Mouse (Mus musculus): ENCODE measurements around the gene Tpmt.
A peak's percentile ranks its signal among the peaks of the same experiment; 100 is the strongest.

Tpmt gene

DNA sequence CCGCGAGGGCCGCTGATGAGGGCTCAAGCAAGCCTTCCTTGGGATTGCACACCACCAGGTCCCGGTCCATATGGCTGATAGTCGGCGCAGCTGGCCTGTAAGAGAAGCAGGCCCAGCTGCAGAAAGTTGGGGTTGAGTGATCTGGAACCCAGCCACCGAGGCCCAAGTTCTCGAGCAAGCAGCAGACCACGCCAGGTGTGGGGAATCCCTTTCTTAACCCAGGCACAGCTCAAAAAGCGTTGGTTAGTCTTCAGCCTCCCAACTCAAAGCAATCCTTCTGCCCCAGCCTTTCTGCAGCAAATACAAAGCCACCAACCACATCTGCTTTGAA lies at the start of gene Tpmt:
TSS of gene Tpmt (minus strand) at position 121 of the 331 bp plus-strand sequence.
- no peak for DNase-seq (ENCODE audit: low spot score in 2 of 2)

- DNase-seq (ENCODE audit: low spot score in 2 of 2) = no peak
These were observed 49.3 kb upstream of the Tpmt start for GRCm38 (mm10) chr13:47093791-47094190.

DNA sequence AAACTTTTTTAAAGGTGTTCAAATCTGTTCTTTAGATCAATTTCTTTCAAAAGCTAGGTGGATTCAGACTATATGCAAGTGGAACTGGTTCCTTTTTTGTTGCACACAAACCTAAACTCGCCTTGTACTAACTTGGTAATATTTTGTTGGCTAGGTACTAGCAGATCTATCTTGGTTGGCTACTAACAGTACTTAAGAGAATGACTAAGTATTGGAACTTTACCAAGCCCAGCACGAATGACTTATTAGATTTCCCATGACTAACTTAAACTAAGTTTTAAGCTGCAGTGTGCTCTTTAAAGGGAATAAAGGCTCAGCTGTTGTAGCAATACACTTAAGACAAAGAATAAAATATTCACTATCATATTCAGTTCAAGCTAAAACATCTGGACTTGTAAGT lies 44.7 kb upstream of the Tpmt start:
- no peak for DNase-seq (ENCODE audit: low spot score in 2 of 2)

DNA sequence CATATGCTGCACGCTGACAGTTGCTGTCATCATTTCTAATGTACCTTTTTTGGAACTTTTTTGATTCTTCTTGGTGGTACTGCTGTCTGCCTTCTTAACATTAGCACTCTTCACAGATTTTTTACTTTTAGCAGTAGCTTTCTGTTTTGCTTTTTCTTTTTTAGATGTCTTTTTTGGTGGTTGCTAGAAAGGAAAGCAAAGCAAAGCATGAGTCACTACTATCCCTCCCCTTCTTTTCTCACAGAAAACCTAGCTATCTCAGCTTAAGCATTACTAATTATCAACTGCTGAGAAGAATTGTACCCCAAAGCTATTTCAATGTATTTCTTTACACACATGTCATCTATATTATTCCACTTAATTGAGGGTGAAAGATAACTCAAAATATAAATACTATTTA lies 43.9 kb upstream of the Tpmt start:
- DNase-seq (ENCODE audit: low spot score in 2 of 2) = no peak

GRCm38 (mm10) chr13:47080905-47081505 lies 36.5 kb upstream of the Tpmt start:
- DNase-seq (ENCODE audit: low spot score in 2 of 2) = no peak

- no peak for DNase-seq (ENCODE audit: low spot score in 2 of 2)
These were observed 34.3 kb upstream of the Tpmt start for GRCm38 (mm10) chr13:47078799-47079198.

DNA sequence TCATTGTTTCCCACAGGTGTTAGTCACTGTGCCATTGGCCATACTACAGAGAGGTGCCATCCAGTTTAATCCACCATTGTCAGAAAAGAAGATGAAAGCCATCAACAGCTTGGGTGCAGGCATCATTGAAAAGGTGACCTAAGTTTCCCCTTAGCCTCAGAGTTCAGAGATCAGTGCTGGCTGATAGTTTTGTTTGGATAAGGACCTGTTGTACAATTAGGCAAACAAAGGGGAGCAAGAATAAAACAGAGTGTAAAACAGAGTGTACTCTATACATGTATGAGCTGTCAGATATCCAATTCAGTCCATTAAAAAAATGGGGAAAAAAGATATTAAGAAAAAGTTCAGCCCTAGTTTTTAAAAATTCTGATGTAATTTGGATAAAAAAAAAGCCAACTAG lies 32.8 kb upstream of the Tpmt start:
- DNase-seq (ENCODE audit: low spot score in 2 of 2) = no peak

GRCm38 (mm10) chr13:47076156-47076555 lies 31.6 kb upstream of the Tpmt start:
- no peak for DNase-seq (ENCODE audit: low spot score in 2 of 2)

GRCm38 (mm10) chr13:47072484-47072883 lies 27.9 kb upstream of the Tpmt start:
- no peak for DNase-seq (ENCODE audit: low spot score in 2 of 2)

- no peak for DNase-seq (ENCODE audit: low spot score in 2 of 2)
These were observed 27.3 kb upstream of the Tpmt start for GRCm38 (mm10) chr13:47071871-47072270.

DNA sequence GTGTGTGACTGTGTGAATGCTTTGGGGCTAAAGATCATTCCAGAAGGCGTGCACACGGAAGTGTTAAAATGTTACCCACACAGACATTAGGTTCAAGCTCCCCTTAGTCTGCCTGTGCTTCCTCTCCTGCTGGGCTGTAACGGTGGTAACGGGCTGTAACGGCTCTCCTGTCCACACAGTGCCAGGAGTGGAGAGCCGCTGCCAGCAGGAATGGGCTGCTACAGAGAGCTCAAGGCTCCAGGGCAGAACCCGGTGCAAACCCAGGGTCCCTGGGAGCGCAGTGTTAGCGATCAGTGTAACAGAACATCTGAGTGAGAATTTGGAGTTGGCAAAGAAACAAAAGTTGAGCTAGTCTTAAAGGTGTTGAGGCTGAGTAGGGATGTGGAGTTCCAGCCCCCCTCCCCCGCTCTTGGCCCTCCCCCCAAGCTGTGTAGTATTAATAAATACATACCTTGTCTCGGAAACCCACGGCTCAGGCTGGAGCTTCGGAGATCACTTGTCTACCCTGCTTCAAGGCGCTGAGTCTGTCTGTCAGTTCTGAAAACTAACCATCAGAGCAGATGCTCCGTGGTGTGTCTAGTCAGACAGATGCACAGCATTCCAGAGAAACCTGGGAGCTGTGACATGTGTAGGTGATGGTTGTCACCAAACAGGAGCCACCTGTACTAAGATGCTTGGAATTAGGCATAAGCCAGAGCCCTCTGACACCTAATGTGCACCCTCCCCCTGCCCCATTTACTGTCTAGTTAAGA lies 26.0 kb upstream of the Tpmt start:
- DNase-seq (ENCODE audit: low spot score in 2 of 2) = no peak

DNA sequence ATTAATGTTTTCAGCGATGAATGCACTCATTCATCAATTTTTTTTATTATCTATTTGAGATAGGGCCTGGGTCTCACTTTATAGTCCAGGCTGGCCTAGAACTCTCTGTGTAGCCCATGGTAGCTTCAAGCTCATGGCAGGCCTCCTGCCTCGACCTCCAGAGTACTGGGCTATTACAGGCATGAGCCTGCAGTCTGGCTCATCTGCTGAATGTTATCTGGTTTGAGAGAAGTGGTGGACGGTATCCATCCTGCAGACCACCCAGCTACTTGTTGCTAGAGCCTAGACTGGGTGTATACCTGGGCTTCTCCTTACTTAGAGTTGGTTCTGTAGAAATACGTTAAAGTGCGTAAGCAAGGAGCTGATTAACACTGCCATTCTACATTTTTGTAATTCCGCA lies 22.5 kb upstream of the Tpmt start:
- no peak for DNase-seq (ENCODE audit: low spot score in 2 of 2)

GRCm38 (mm10) chr13:47066516-47066915 lies 22.0 kb upstream of the Tpmt start:
- DNase-seq (ENCODE audit: low spot score in 2 of 2) = no peak

DNA sequence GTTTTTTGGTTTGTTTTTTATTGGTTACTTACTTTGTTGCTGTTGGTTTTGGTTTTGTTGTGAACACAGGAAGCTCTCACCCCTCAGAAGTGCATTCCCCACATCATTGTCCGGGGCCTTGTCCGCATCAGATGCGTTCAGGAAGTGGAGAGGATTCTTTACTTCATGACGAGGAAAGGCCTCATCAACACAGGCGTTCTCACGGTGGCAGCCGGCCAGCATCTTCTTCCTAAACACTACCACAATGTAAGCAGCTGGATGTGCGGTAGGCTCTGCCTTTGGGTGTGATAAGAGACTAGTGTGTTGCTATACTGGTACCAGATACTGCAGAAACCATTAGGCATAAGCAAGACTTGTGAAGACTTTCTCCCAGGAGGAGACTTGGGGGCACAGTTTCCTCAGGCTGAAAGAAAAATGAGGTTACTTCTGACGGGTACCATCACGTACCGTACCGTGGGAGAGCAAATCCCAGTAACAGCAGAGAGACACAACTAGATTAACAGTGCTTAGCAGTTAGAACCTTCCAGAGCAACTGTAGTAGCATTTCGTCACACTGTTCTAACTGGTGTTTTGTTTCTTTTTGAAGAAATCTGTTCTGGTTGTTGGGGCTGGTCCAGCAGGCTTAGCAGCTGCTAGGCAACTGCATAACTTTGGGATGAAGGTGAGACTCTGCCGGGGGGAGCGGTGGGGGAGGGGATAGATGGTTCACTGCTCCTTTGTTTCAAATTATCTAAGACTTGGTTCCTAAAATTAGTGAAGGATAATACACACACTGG lies 19.6 kb upstream of the Tpmt start:
- DNase-seq (ENCODE audit: low spot score in 2 of 2) = no peak

GRCm38 (mm10) chr13:47062756-47063155 lies 18.2 kb upstream of the Tpmt start:
- no peak for DNase-seq (ENCODE audit: low spot score in 2 of 2)

GRCm38 (mm10) chr13:47056781-47057180 lies 12.2 kb upstream of the Tpmt start:
- no peak for DNase-seq (ENCODE audit: low spot score in 2 of 2)

GRCm38 (mm10) chr13:47056126-47056525 lies 11.6 kb upstream of the Tpmt start:
- peak; percentile 26 to 40 for DNase-seq (ENCODE audit: low spot score in 2 of 2)

GRCm38 (mm10) chr13:47053971-47054370 lies 9.4 kb upstream of the Tpmt start:
- no peak for DNase-seq (ENCODE audit: low spot score in 2 of 2)

GRCm38 (mm10) chr13:47050009-47050408 lies 5.5 kb upstream of the Tpmt start:
- no peak for DNase-seq (ENCODE audit: low spot score in 2 of 2)

DNA sequence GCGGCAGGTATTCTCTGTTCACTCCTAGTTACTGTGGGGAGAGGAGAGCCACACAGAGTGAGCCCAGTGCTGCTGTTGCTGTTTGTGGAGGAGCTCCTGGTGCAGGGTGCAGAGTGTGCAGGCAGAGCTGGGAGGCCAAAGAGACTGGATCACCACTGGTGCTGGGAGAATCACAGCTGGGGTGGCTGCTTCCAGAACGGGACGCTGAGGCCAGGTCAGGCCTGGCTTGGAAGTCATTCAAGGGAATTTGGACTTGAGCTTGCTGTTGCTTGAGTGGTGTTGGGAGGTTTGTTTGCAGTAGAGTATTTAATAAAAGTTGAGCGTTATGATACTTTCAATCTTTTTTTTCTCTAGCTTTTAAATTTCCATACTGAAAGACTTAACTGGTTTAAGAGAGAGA lies 3.5 kb upstream of the Tpmt start:
- DNase-seq (ENCODE audit: low spot score in 2 of 2) = no peak

DNA sequence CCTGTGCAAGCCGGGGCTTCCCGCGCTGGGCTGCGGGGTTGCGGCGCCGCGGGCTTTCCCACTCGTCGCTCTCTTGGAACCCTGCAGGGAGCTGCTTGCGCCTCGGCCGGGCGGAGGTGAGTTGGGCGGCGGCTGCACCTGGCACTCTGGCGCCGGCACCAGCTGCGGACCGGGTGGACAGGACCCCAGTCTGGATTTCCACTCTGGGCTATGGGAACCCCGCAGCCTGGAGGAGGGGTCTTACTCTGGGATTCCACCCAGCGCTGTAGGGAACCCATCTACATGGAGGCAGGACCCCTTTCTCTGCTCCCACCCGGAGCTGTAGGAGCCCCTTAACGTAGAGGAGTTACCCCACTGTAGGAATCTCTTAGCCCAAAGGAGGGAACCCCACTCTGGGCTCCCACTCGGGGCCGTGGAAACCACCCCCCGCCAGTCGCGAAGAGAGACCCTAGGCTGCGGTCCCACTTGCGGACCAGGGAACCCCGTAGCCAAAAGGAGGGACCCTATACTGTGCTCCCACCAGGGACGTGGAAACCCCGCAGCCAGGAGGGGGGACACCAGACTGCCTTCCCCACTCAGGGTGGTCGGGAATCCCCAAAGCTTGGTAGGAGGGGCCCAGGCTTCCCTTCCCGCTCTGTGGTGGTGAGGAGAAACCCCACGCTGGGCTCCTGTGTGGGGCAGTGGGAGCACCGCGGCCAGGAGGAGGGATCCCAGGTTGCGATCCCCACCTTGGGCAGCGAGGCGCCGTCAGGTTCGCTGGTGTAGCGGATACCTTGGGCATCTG lies 512 bp downstream of the Tpmt start:
- peak in 1 of 2 experiments; percentile 40 for DNase-seq (ENCODE audit: low spot score in 2 of 2)

DNA sequence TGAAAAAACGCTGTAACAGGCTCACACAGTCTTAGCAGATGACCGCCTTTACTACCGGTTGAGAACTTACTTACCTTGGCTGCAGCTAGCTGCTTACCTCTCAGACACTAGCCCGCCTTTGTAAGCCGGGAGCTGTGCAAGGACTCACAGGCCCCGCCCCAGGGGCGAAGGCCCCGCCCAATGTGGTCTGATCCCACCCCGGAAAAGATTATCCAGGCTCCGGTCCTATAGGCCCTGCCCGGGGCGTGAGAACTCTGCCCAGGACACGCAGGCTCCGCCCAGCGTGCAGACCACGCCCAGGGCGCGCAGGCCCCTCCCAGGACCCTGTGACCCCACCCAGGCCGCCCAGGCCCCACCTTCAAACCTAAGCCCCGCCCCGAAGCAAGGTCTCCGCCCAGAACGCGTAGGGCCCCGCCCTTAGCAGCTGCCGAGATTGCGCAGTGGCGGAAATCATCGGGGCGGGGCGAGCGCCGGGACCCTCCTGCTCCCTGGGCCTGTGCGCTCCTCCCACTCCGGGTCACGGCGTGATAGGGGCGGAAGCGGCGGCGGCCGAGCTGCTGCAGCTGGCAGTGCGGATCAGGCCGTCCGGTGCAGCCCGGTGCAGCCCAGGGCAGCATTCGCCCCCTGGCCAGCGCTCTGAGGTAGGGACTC lies 1.4 kb downstream of the Tpmt start, which contains the start of gene Kdm1b:
TSS of gene Kdm1b (plus strand) at position 470 of the 651 bp plus-strand sequence.
- DNase-seq (ENCODE audit: low spot score in 2 of 2) = peak; percentile 93 to 95
